Mouse (Mus musculus) CH12.LX (cell line): ENCODE measurements around the gene Acoxl. TPM values are rescaled to one million over a fixed set of nuclear protein-coding genes. Genes with fewer than 3 reads are reported as not detected.

Experiments used
- DNase-seq: peaks from one replicate; pipeline ENCODE4 v3.0.0-alpha.2; 2013; ENCODE audit errors: extremely low read depth
- H3K27ac ChIP-seq: 2 replicates; pipeline ENCODE4 v1.5.1; 2012; ENCODE audit warnings: low read depth, mild to moderate bottlenecking, control low read depth, moderate library complexity; ENCODE audit not compliant: insufficient read depth
- H3K27me3 ChIP-seq: replicated peaks from 2 replicates; pipeline ENCODE3; 2012; ENCODE audit warnings: inconsistent platforms
- H3K36me3 ChIP-seq, 2 experiments: replicated peaks in 1 of 2; 2 replicates each; pipeline versions ENCODE3 to v1.6.1; 2012; ENCODE audit warnings: inconsistent platforms in 1 of 2, low read length in 1 of 2, mild to moderate bottlenecking in 1 of 2, mixed read lengths in 1 of 2, moderate library complexity in 1 of 2; ENCODE audit not compliant: control insufficient read depth in 1 of 2, insufficient read depth in 1 of 2
- H3K4me1 ChIP-seq, 2 experiments: 2 replicates each; pipeline ENCODE4 v1.6.1; 2012; ENCODE audit warnings: inconsistent platforms in 1 of 2, moderate library complexity in 1 of 2; ENCODE audit not compliant: insufficient read depth in 2 of 2, control insufficient read depth in 1 of 2
- H3K4me2 ChIP-seq: 2 replicates; pipeline ENCODE4 v1.6.1; 2012; ENCODE audit warnings: low read depth, mild to moderate bottlenecking, control low read depth; ENCODE audit not compliant: poor library complexity, insufficient read depth, severe bottlenecking
- H3K4me3 ChIP-seq, 3 experiments: fragments of 150-350 bp in 1 of 3; sonication (generic) in 1 of 3; replicated peaks in 1 of 3; 2 replicates each; pipeline versions ENCODE3 to v1.5.1; 2011 to 2012; ENCODE audit warnings: low read depth in 2 of 3, low read length in 2 of 3, mild to moderate bottlenecking in 2 of 3, moderate library complexity in 2 of 3, control low read depth in 1 of 3, improper control_type of control experiment in 1 of 3, inconsistent platforms in 1 of 3, mixed read lengths in 1 of 3; ENCODE audit not compliant: poor library complexity in 1 of 3
- H3K79me2 ChIP-seq: replicated peaks from 2 replicates; pipeline ENCODE4 v1.6.1; 2012; ENCODE audit warnings: mild to moderate bottlenecking, moderate library complexity; ENCODE audit not compliant: control insufficient read depth, poor library complexity, insufficient read depth, severe bottlenecking; ENCODE audit errors: extremely low read depth
- H3K9ac ChIP-seq: 2 replicates; pipeline ENCODE4 v1.6.1; 2012; ENCODE audit warnings: low read depth, mild to moderate bottlenecking, control low read depth, moderate library complexity; ENCODE audit not compliant: insufficient read depth
- H3K9me3 ChIP-seq: replicated peaks from 2 replicates; pipeline ENCODE3; 2012; ENCODE audit warnings: low read length, inconsistent platforms, mixed read lengths
- BHLHE40 ChIP-seq: IDR thresholded peaks from 2 replicates; pipeline ENCODE4 v1.6.1; 2011; ENCODE audit warnings: mild to moderate bottlenecking, low read depth, low read length, improper control_type of control experiment
- CHD1 ChIP-seq: IDR thresholded peaks from 2 replicates; pipeline ENCODE4 v1.6.1; 2012; ENCODE audit warnings: low read depth, low read length, improper control_type of control experiment, inconsistent platforms
- CTCF ChIP-seq, 2 experiments: IDR thresholded peaks in 1 of 2; conservative IDR thresholded peaks in 1 of 2; 2 replicates each; pipeline ENCODE4 v1.5.1; 2011 to 2012; ENCODE audit warnings: low read depth in 2 of 2, low read length in 2 of 2, improper control_type of control experiment in 1 of 2, inconsistent platforms in 1 of 2, mild to moderate bottlenecking in 1 of 2, moderate library complexity in 1 of 2
- E2F4 ChIP-seq: IDR thresholded peaks from 2 replicates; pipeline ENCODE4 v1.6.1; 2011; ENCODE audit warnings: low read depth, low read length, improper control_type of control experiment; ENCODE audit not compliant: insufficient replicate concordance
- EP300 ChIP-seq: IDR thresholded peaks from 2 replicates; pipeline ENCODE4 v1.6.1; 2011; ENCODE audit warnings: low read length, improper control_type of control experiment
- KAT2A ChIP-seq: IDR thresholded peaks from 2 replicates; pipeline ENCODE4 v1.6.1; 2012; ENCODE audit warnings: low read length, improper control_type of control experiment, inconsistent platforms; ENCODE audit not compliant: insufficient replicate concordance
- MAFK ChIP-seq: IDR thresholded peaks from 2 replicates; pipeline ENCODE4 v1.6.1; 2011; ENCODE audit warnings: low read length, improper control_type of control experiment; ENCODE audit not compliant: insufficient replicate concordance
- MAX ChIP-seq: IDR thresholded peaks from 2 replicates; pipeline ENCODE4 v1.6.1; 2011; ENCODE audit warnings: low read length, improper control_type of control experiment
- MEF2A ChIP-seq: IDR thresholded peaks from 2 replicates; pipeline ENCODE4 v1.6.1; 2014; ENCODE audit warnings: low read depth, mild to moderate bottlenecking, inconsistent platforms, low read length, improper control_type of control experiment, borderline replicate concordance
- MXI1 ChIP-seq: IDR thresholded peaks from 2 replicates; pipeline ENCODE4 v1.6.1; 2011; ENCODE audit warnings: mild to moderate bottlenecking, low read depth, low read length, improper control_type of control experiment
- PAX5 ChIP-seq: IDR thresholded peaks from 2 replicates; pipeline ENCODE4 v1.6.1; 2012; ENCODE audit warnings: low read length, inconsistent platforms, mixed read lengths
- POLR2A ChIP-seq: IDR thresholded peaks from 2 replicates; pipeline ENCODE4 v1.6.1; 2011; ENCODE audit warnings: low read depth, mild to moderate bottlenecking, improper control_type of control experiment, low read length
- SIN3A ChIP-seq: IDR thresholded peaks from 2 replicates; pipeline ENCODE4 v1.6.1; 2012; ENCODE audit warnings: low read length, improper control_type of control experiment, inconsistent platforms
- TBP ChIP-seq: conservative IDR thresholded peaks from 2 replicates; pipeline ENCODE4 v1.6.1; 2011; ENCODE audit warnings: low read depth, low read length, improper control_type of control experiment
- TCF12 ChIP-seq: IDR thresholded peaks from 2 replicates; pipeline ENCODE4 v1.6.1; 2014; ENCODE audit warnings: low read depth, mild to moderate bottlenecking, inconsistent platforms, low read length, improper control_type of control experiment
- USF2 ChIP-seq: conservative IDR thresholded peaks from 2 replicates; pipeline ENCODE4 v1.6.1; 2011; ENCODE audit warnings: low read depth, low read length, improper control_type of control experiment
- ZC3H11A ChIP-seq: IDR thresholded peaks from 2 replicates; pipeline ENCODE4 v1.6.1; 2012; ENCODE audit warnings: low read depth, mild to moderate bottlenecking, inconsistent platforms, low read length, improper control_type of control experiment
- ZKSCAN1 ChIP-seq: IDR thresholded peaks from 2 replicates; pipeline ENCODE4 v1.6.1; 2012; ENCODE audit warnings: low read depth, inconsistent platforms, low read length, improper control_type of control experiment, borderline replicate concordance
- ZMIZ1 ChIP-seq: IDR thresholded peaks from 2 replicates; pipeline ENCODE4 v1.6.1; 2012; ENCODE audit warnings: low read depth, mild to moderate bottlenecking, inconsistent platforms, low read length, improper control_type of control experiment
- ZNF384 ChIP-seq: IDR thresholded peaks from 2 replicates; pipeline ENCODE4 v1.6.1; 2012; ENCODE audit warnings: low read depth, low read length, improper control_type of control experiment, inconsistent platforms
- dilution Hi-C: fragments of 300-500 bp; cut with MboI; formaldehyde crosslinking; loops from 2 replicates; pipeline ENCODE4 v1.14.3; 2020; ENCODE audit warnings: low sequenced_read_pairs; ENCODE audit not compliant: extremely low pct_unique_long_range_greater_than_20kb, extremely low pct_ligation_motif_present
- in situ Hi-C: fragments of 300-500 bp; cut with MboI; formaldehyde crosslinking; loops from 3 replicates; pipeline ENCODE4 v1.14.3; 2019; ENCODE audit warnings: low sequenced_read_pairs, low pct_ligation_motif_present, low pct_unique_long_range_greater_than_20kb, mixed read lengths
- polyA plus RNA-seq: library from polyadenylated mRNA; unstranded; fragments of >175 nt; gene quantifications from 2 replicates; pipeline ENCODE4 v1.2.1, GENCODE M21; 2012; ENCODE audit warnings: low read depth; ENCODE audit not compliant: insufficient read length
- total RNA-seq, 2 experiments: library from RNA; depleted of rRNA; stranded (reverse); fragments of 300-350 nt in 1 of 2; fragments of >200 nt in 1 of 2; gene quantifications; 2 replicates each; pipeline ENCODE4 v1.2.3; 2012 to 2014

The Acoxl gene
- total and polyA plus RNA-seq, 3 experiments, result 0.25 to 0.43 TPM; not detected in 1

DNA sequence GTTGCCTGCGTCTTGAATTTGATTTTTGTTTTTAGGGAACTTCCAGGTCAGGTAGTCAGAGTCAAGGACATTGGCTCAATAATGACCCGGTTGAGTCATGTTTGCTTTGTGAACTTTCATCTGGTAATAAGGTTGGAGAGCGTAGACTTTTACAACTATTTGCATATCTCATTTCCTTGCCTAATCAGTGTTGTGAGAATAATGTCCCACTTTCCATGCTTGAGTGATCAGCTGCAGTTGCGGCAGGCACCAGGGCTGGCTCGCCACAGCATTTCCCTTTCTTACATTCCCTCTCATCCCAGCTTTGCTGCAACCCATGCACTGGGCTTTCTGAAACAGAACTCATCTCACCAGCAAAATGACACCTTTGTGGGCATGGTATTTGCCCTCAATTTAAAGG, 59.0 kb downstream of the Acoxl start (continued):
- TF ChIP-seq KAT2A, result no peak
- no peak for TF ChIP-seq ZC3H11A
- no peak for TF ChIP-seq MAX
- peak; percentile 26; the same call in 1 of the 2 replicates for TF ChIP-seq TCF12
- TF ChIP-seq SIN3A, result no peak
- TF ChIP-seq POLR2A, result no peak
- no peak for TF ChIP-seq MXI1
- no peak for TF ChIP-seq CTCF (conservative IDR thresholded peaks at IDR 0.05 in 1 of 2, IDR thresholded peaks at IDR 0.05 in 1 of 2; ENCODE audit: low read depth in 2 of 2, low read length in 2 of 2)

GRCm38 (mm10) chr2:127904918-127905317, 66.2 kb downstream of the Acoxl start:
- Histone ChIP-seq H3K4me2 (no peak overlapping the region), H3K36me3 (no peaks in the 10 kb centered on the region), H3K27me3 (peaks cover 13% of the 10 kb centered on the region), H3K27ac (no peak overlapping the region), H3K4me1 (0 out of 4 replicates have a peak, but pooled peaks cover 0 to 2% of the 10 kb centered on the region in 2 experiments), H3K79me2 (no peaks in the 10 kb centered on the region), H3K9me3 (no peaks in the 10 kb centered on the region), H3K4me3 (no peak overlapping the region), H3K9ac (no peak overlapping the region)
- dilution Hi-C loops, result no loop called here
- in situ Hi-C loops, result no loop called here
- TF ChIP-seq USF2 (no peak), ZMIZ1 (no peak), CHD1 (no peak), EP300 (no peak), MAFK (no peak), PAX5 (no peak), BHLHE40 (no peak), ZKSCAN1 (no peak), ZNF384 (no peak), TBP (no peak), SIN3A (no peak), MAX (no peak), ZC3H11A (no peak), E2F4 (no peak), MEF2A (no peak)
- DNase-seq, result no peak
